Mouse (Mus musculus): ENCODE results near the gene Triap1. TPM values are rescaled to one million over a fixed set of nuclear protein-coding genes. Genes with fewer than 3 reads are reported as not detected.

Triap1 gene
- total and polyA plus RNA-seq, 3 experiments: 59.2 to 63.2 TPM; not detected in 1

DNA sequence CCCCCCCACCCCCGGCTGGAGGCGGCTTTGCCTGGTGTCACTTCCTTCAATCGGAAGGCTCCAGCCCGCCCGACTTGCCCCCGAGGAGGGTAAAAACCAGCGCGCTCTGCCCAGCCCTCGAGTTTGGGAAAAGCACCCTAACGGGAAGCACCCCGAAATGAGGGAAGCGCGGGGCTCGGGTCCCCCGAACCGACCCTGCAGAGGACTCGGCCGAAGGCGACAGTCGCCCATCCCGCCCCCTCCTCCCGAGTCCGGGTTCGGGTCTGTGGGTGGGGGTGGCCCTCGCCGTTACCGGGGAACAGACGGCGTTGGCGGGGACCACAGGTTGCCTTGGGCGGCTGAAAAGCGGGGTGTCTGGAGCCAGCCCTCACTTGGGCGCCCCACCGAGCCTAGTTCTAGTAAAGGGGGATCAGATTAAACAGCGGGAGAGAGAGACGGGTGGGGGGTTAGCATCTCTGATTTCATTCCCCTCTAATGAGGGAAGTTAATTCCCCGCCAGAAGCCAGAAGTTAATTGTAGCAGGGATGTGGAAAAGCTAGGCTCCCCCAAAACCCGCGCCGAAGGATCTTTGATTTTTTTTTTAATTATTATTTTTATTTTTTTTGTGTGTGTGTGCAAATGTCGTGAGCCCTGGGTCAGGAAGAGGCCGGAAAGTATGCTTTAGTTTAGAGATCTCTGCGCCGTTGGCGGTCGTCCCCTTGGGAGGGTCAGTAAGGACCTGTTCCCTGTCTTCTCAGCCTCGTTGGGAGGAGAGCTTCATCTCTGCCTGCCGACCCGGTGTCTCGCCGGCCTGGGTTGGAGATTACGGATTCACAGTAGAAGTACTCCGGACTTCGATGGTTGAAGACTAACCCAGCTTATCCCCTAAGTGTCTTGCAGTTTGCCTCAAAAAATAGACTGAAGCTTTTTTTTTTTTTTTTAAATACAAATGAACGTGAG is 13.1 kb upstream of the Triap1 start:
- no peaks in the 10 kb centered on the region for H3K9me3 ChIP-seq (replicated peaks; ENCODE audit: insufficient read depth, low read length)
- H3K9ac ChIP-seq (ENCODE audit: control insufficient read depth, low read depth, low read length, poor library complexity, severe bottlenecking): peak overlapping the region; percentile 92
- TF ChIP-seq RCOR1 (IDR thresholded peaks at IDR 0.05; ENCODE audit: low read depth, low read length) (no peak), CHD2 (IDR thresholded peaks at IDR 0.05; ENCODE audit: low read length) (no peak), MAX (IDR thresholded peaks at IDR 0.05; ENCODE audit: low read length) (no peak), EP300 (IDR thresholded peaks at IDR 0.05; ENCODE audit: low read depth in 1 of 2, low read length in 2 of 2) (no peak), MXI1 (IDR thresholded peaks at IDR 0.05; ENCODE audit: low read depth, low read length) (peak; percentile 32), MAZ (IDR thresholded peaks at IDR 0.05; ENCODE audit: low read depth, low read length) (no peak), GATA1 (IDR thresholded peaks at IDR 0.05; ENCODE audit: low read depth, low read length) (no peak), JUND (IDR thresholded peaks at IDR 0.05; ENCODE audit: low read depth, low read length) (no peak), MAFK (IDR thresholded peaks at IDR 0.05; ENCODE audit: borderline replicate concordance, low read depth, low read length) (no peak), CHD1 (IDR thresholded peaks at IDR 0.05; ENCODE audit: low read depth, low read length) (no peak; the same call in 1 of the 2 replicates), ZNF384 (IDR thresholded peaks at IDR 0.05; ENCODE audit: low read depth, low read length) (peak; percentile 37; the same call in 1 of the 2 replicates), SIN3A (IDR thresholded peaks at IDR 0.05; ENCODE audit: low read length) (peak; percentile 31; the same call in 1 of the 2 replicates), USF1 (IDR thresholded peaks at IDR 0.05; ENCODE audit: low read depth, low read length) (no peak), ZMIZ1 (IDR thresholded peaks at IDR 0.05; ENCODE audit: low read depth, low read length) (no peak), POLR2AphosphoS5 (IDR thresholded peaks at IDR 0.05; ENCODE audit: borderline replicate concordance, low read depth, low read length) (no peak), GABPA (IDR thresholded peaks at IDR 0.05; ENCODE audit: low read depth, low read length) (no peak), USF2 (IDR thresholded peaks at IDR 0.05; ENCODE audit: borderline replicate concordance in 1 of 2, insufficient read depth in 1 of 2, low read depth in 1 of 2, low read length in 2 of 2) (no peak), ELF1 (IDR thresholded peaks at IDR 0.05; ENCODE audit: low read depth, low read length) (no peak), MEF2A (IDR thresholded peaks at IDR 0.05; ENCODE audit: extremely low read depth, insufficient replicate concordance, low read depth, low read length, poor library complexity, severe bottlenecking) (no peak)
- H3K36me3 ChIP-seq (ENCODE audit: control insufficient read depth in 1 of 2, insufficient read depth in 2 of 2, low read length in 2 of 2): peaks cover 4 to 35% of the 10 kb centered on the region in 2 experiments
- H3K27ac ChIP-seq (ENCODE audit: control insufficient read depth, low read depth, low read length): peak overlapping the region; percentile 59
- peaks cover 49% of the 10 kb centered on the region for H3K79me2 ChIP-seq (ENCODE audit: control insufficient read depth, insufficient read depth, low read length, poor library complexity)
- no peaks in the 10 kb centered on the region for H3K27me3 ChIP-seq (ENCODE audit: control insufficient read depth in 1 of 2, insufficient read depth in 2 of 2, low read length in 2 of 2)
- H3K4me3 ChIP-seq (ENCODE audit: control insufficient read depth in 1 of 2, insufficient read depth in 1 of 2, low read depth in 2 of 2, low read length in 2 of 2): peak overlapping the region; percentile 94 to 95
- peak; percentile 51 for DNase-seq (ENCODE audit: low read depth, low spot score)
- H3K4me1 ChIP-seq (ENCODE audit: control insufficient read depth in 1 of 2, insufficient read depth in 2 of 2, low read length in 2 of 2): peaks cover 2 to 14% of the 10 kb centered on the region in 2 experiments; a peak in 2 of 4 replicates
